Mouse (Mus musculus): ENCODE data around the gene Eid1.

GRCm38 (mm10) chr2:125684559-125685440 lies 11.9 kb downstream of the Eid1 start:
- TF ChIP-seq ZNF384 (IDR thresholded peaks at IDR 0.05; ENCODE audit: low read depth, low read length), result no peak
- no peak for TF ChIP-seq CHD2 (IDR thresholded peaks at IDR 0.05; ENCODE audit: low read depth, low read length)
- TF ChIP-seq ZC3H11A (IDR thresholded peaks at IDR 0.05; ENCODE audit: borderline replicate concordance, low read depth, low read length), result no peak
- no peak for TF ChIP-seq HCFC1 (IDR thresholded peaks at IDR 0.05; ENCODE audit: borderline replicate concordance, insufficient read depth, low read length)
- no peak for TF ChIP-seq MAFK (IDR thresholded peaks at IDR 0.05; ENCODE audit: insufficient read depth, low read depth, low read length)

Data from ES-E14 (cell line).